Mouse (Mus musculus): ENCODE measurements around the gene Rnf220.

Gene Rnf220

GRCm38 (mm10) chr4:117267831-117268437 lies 228.9 kb downstream of the Rnf220 start:
- no peak for DNase-seq (ENCODE audit: low read depth, low spot score)

- peak; percentile 77 for DNase-seq (ENCODE audit: low read depth, low spot score)
These were observed 229.6 kb downstream of the Rnf220 start for GRCm38 (mm10) chr4:117267284-117267683.

GRCm38 (mm10) chr4:117262987-117263386 lies 233.9 kb downstream of the Rnf220 start:
- no peak for DNase-seq (ENCODE audit: low read depth, low spot score)

GRCm38 (mm10) chr4:117262101-117262913 lies 234.5 kb downstream of the Rnf220 start:
- DNase-seq (ENCODE audit: low read depth, low spot score), result no peak

GRCm38 (mm10) chr4:117261222-117261621 lies 235.6 kb downstream of the Rnf220 start:
- no peak for DNase-seq (ENCODE audit: low read depth, low spot score)

- peak; percentile 53 for DNase-seq (ENCODE audit: low read depth, low spot score)
These were observed 236.9 kb downstream of the Rnf220 start for GRCm38 (mm10) chr4:117259909-117260308.

GRCm38 (mm10) chr4:117254672-117255071 lies 242.2 kb downstream of the Rnf220 start:
- DNase-seq (ENCODE audit: low read depth, low spot score), result no peak

- no peak for DNase-seq (ENCODE audit: low read depth, low spot score)
These were observed 242.7 kb downstream of the Rnf220 start for GRCm38 (mm10) chr4:117254017-117254627.

GRCm38 (mm10) chr4:117253218-117254016 lies 243.4 kb downstream of the Rnf220 start:
- DNase-seq (ENCODE audit: low read depth, low spot score), result peak; percentile 35

GRCm38 (mm10) chr4:117252755-117253154 lies 244.1 kb downstream of the Rnf220 start:
- DNase-seq (ENCODE audit: low read depth, low spot score), result no peak

- no peak for DNase-seq (ENCODE audit: low read depth, low spot score)
These were observed 244.5 kb downstream of the Rnf220 start for GRCm38 (mm10) chr4:117252351-117252750.

GRCm38 (mm10) chr4:117251801-117252316 lies 245.0 kb downstream of the Rnf220 start, which contains the start of the genes Tmem53 and Armh1:
Gene Tmem53, plus strand, starts transcription at chr4:117251951.
Gene Armh1, minus strand, starts transcription at chr4:117252125.
- peak; percentile 93 for DNase-seq (ENCODE audit: low read depth, low spot score)

GRCm38 (mm10) chr4:117250982-117251381 lies 245.9 kb downstream of the Rnf220 start:
- no peak for DNase-seq (ENCODE audit: low read depth, low spot score)

GRCm38 (mm10) chr4:117240867-117241266 lies 256.0 kb downstream of the Rnf220 start:
- no peak for DNase-seq (ENCODE audit: low read depth, low spot score)

- DNase-seq (ENCODE audit: low read depth, low spot score), result no peak
These were observed 257.7 kb downstream of the Rnf220 start for GRCm38 (mm10) chr4:117239153-117239552.

- DNase-seq (ENCODE audit: low read depth, low spot score), result no peak
These were observed 261.0 kb downstream of the Rnf220 start for GRCm38 (mm10) chr4:117235822-117236221.

- DNase-seq (ENCODE audit: low read depth, low spot score), result no peak
These were observed 262.6 kb downstream of the Rnf220 start for GRCm38 (mm10) chr4:117234166-117234741.

- DNase-seq (ENCODE audit: low read depth, low spot score), result no peak
These were observed 265.6 kb downstream of the Rnf220 start for GRCm38 (mm10) chr4:117231208-117231607.

GRCm38 (mm10) chr4:117230331-117230730 lies 266.5 kb downstream of the Rnf220 start:
- DNase-seq (ENCODE audit: low read depth, low spot score), result peak; percentile 57

- DNase-seq (ENCODE audit: low read depth, low spot score), result no peak
These were observed 267.3 kb downstream of the Rnf220 start for GRCm38 (mm10) chr4:117229590-117229989.

GRCm38 (mm10) chr4:117225250-117225649 lies 271.6 kb downstream of the Rnf220 start:
- no peak for DNase-seq (ENCODE audit: low read depth, low spot score)

Measured in A20 (cell line).